Mouse (Mus musculus): ENCODE measurements around the gene Rgs10.

GRCm38 (mm10) chr7:128398664-128399063 is 19.9 kb downstream of the Rgs10 start:
- TF ChIP-seq POLR2AphosphoS5 (IDR thresholded peaks at IDR 0.05; ENCODE audit: borderline replicate concordance, low read depth, low read length): no peak
- TF ChIP-seq CTCF (IDR thresholded peaks at IDR 0.05 in 2 of 3, conservative IDR thresholded peaks at IDR 0.05 in 1 of 3; ENCODE audit: control insufficient read depth in 1 of 3, insufficient read depth in 1 of 3, low read depth in 2 of 3, low read length in 3 of 3, poor library complexity in 1 of 3, severe bottlenecking in 1 of 3): no peak
- peak; percentile 99 to 100 for TF ChIP-seq EP300 (IDR thresholded peaks at IDR 0.05; ENCODE audit: low read depth in 1 of 2, low read length in 2 of 2)
- peak; percentile 39; the same call in 1 of the 2 replicates for TF ChIP-seq TBP (IDR thresholded peaks at IDR 0.05; ENCODE audit: low read depth, low read length)
- TF ChIP-seq E2F4 (IDR thresholded peaks at IDR 0.05; ENCODE audit: borderline replicate concordance, low read depth, low read length): peak; percentile 59; the same call in 1 of the 2 replicates
- peak; percentile 76; the same call in 1 of the 2 replicates for TF ChIP-seq MAZ (IDR thresholded peaks at IDR 0.05; ENCODE audit: low read depth, low read length)
- 0 out of 2 replicates have a peak, but pooled peaks have one; percentile 34 for TF ChIP-seq ELF1 (IDR thresholded peaks at IDR 0.05; ENCODE audit: low read depth, low read length)
- TF ChIP-seq POLR2A (IDR thresholded peaks at IDR 0.05; ENCODE audit: control insufficient read depth in 1 of 2, insufficient read depth in 1 of 2, low read depth in 1 of 2, low read length in 2 of 2, poor library complexity in 1 of 2): no peak
- peak; percentile 91 for TF ChIP-seq ETS1 (IDR thresholded peaks at IDR 0.05; ENCODE audit: low read depth, low read length)
- TF ChIP-seq MAFK (IDR thresholded peaks at IDR 0.05; ENCODE audit: borderline replicate concordance, low read depth, low read length): peak; percentile 73; the same call in 1 of the 2 replicates
- TF ChIP-seq ZNF384 (IDR thresholded peaks at IDR 0.05; ENCODE audit: low read depth, low read length): peak; percentile 85
- TF ChIP-seq MAX (IDR thresholded peaks at IDR 0.05; ENCODE audit: low read length): peak; percentile 75
- TF ChIP-seq CHD2 (IDR thresholded peaks at IDR 0.05; ENCODE audit: low read length): peak; percentile 80

All from MEL (cell line).